Mouse (Mus musculus): Measurements from ENCODE around the gene 1700028P14Rik. TPM values are rescaled to one million over a fixed set of nuclear protein-coding genes. Genes with fewer than 3 reads are reported as not detected.
"Not testable (repeated sequence)": the region's sequence is repeated elsewhere in the genome, so short reads cannot be mapped to it uniquely, and the experiment has no call there.

The 1700028P14Rik gene
- polyA plus RNA-seq, 1 experiment from 2014 or later = 0.44 TPM

DNA sequence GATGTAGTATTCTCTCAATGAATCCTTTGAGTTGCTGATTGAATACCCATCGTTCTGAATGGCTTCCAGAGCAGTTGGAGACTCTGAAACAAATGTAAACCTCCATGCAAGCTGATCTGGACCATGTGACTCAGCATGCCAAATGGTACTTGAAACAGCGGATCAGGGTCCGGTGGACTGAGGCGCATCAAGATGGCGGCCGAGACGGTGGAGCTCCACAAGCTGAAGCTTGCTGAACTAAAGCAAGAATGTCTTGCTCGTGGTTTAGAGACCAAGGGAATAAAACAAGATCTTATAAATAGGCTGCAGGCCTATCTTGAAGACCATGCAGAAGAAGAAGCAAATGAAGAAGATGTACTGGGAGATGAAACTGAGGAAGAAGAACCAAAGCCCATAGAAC lies 23.0 kb upstream of the 1700028P14Rik start:
- not testable (repeated sequence) for ATAC-seq (replicated peaks; ENCODE audit: low FRiP score)

DNA sequence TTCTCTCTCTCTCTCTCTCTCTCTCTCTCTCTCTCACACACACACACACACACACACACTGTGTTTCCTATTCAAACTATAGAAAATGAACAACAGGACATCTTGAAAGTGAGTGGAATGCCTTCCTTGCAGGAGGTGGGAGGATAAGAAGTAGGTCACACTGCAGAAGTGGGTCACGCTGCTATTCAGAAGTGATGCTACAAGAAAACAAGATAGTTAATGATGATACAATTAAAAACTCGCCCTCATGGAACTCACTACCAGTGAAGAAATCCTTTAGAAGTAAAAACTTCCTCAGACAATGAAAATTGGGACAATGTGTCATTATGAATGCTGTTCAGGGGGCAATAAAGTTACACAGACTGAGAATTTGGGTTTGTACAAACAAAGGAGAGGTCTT lies 20.4 kb upstream of the 1700028P14Rik start:
- Histone ChIP-seq H3K4me1 (replicated peaks; ENCODE audit: control insufficient read depth, insufficient read depth, low read length) (no peaks in the 10 kb centered on the region), H3K27ac (ENCODE audit: low read depth, low read length) (no peak overlapping the region), H3K9ac (ENCODE audit: low read length) (no peak overlapping the region), H3K27me3 (ENCODE audit: control insufficient read depth, insufficient read depth, low read length) (no peaks in the 10 kb centered on the region), H3K9me3 (ENCODE audit: control insufficient read depth, low read length) (no peaks in the 10 kb centered on the region), H3K4me3 (ENCODE audit: low read depth, low read length) (no peak overlapping the region), H3K36me3 (ENCODE audit: control insufficient read depth, insufficient read depth, low read length) (no peaks in the 10 kb centered on the region), H3K4me2 (ENCODE audit: low read depth, low read length, severe bottlenecking) (no peak overlapping the region)
- WGBS = 60% methylated on average over 2 of the region's 2 CpGs
- no peak for ATAC-seq (replicated peaks; ENCODE audit: low FRiP score)
- DNase-seq (ENCODE audit: low spot score) = no peak

More for the DNA sequence above, 23.0 kb upstream of the 1700028P14Rik start:
- 91% methylated on average over 8 of the region's 8 CpGs for WGBS
- not testable (repeated sequence) for H3K4me3 ChIP-seq (ENCODE audit: low read depth, low read length); H3K36me3 ChIP-seq (ENCODE audit: control insufficient read depth, insufficient read depth, low read length); H3K4me1 ChIP-seq (replicated peaks; ENCODE audit: control insufficient read depth, insufficient read depth, low read length); H3K4me2 ChIP-seq (ENCODE audit: low read depth, low read length, severe bottlenecking); H3K9me3 ChIP-seq (ENCODE audit: control insufficient read depth, low read length); H3K9ac ChIP-seq (ENCODE audit: low read length); H3K27ac ChIP-seq (ENCODE audit: low read depth, low read length); H3K27me3 ChIP-seq (ENCODE audit: control insufficient read depth, insufficient read depth, low read length); DNase-seq (ENCODE audit: low spot score)

DNA sequence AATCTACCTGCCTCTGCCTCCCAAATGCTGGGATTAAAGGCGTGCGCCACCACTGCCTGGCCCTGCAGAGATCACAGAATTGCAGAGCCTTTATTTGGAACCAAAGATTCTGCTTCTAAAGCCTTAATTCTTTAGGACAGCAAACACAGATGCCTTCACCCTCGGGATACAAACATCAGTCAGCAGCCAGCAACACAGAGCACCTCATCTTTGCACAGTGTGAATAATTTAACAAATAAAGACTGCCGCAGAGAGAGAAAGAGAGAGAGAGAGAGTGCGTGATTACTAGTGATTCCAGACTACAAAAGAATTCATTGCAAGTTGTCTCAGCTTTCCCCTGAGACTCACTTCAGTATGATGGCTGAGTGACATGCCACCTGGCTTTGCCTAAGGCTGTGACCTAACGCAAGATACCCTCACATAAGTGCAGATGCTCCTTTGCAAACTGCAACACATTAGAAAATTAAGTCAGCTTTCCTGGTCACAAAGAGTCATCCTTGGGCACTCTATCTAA lies 15.6 kb upstream of the 1700028P14Rik start:
- Histone ChIP-seq H3K4me3 (ENCODE audit: low read depth, low read length) (no peak overlapping the region), H3K9me3 (ENCODE audit: control insufficient read depth, low read length) (no peaks in the 10 kb centered on the region), H3K4me1 (replicated peaks; ENCODE audit: control insufficient read depth, insufficient read depth, low read length) (no peaks in the 10 kb centered on the region), H3K27ac (ENCODE audit: low read depth, low read length) (no peak overlapping the region), H3K4me2 (ENCODE audit: low read depth, low read length, severe bottlenecking) (no peak overlapping the region), H3K36me3 (ENCODE audit: control insufficient read depth, insufficient read depth, low read length) (no peaks in the 10 kb centered on the region), H3K9ac (ENCODE audit: low read length) (no peak overlapping the region), H3K27me3 (ENCODE audit: control insufficient read depth, insufficient read depth, low read length) (no peaks in the 10 kb centered on the region)
- no peak for ATAC-seq (replicated peaks; ENCODE audit: low FRiP score)
- no peak for DNase-seq (ENCODE audit: low spot score)
- WGBS = 75% methylated on average over 6 of the region's 6 CpGs

DNA sequence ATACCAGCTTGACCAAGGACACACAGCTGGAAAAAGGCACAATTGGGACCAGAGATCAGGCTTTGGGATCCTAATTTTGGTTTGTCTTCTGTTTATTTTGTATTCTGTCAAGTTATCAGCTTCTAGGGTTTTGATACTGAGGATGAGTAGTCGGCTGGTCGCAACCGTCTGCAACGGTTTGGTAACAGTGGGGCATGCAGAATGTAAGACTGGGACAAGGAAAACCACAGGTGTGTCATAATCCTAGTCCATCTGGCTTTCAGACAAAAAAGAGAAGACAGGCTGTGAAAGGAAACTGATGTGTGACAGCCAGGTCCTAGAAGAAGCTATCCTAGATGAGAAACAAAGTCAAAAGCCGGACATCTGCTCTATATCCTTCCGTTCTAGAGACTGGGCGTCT lies 11.5 kb upstream of the 1700028P14Rik start:
- no peaks in the 10 kb centered on the region for H3K9me3 ChIP-seq (ENCODE audit: control insufficient read depth, low read length)
- ATAC-seq (replicated peaks; ENCODE audit: low FRiP score) (no peak), DNase-seq (ENCODE audit: low spot score) (no peak)
- no peak overlapping the region for H3K9ac ChIP-seq (ENCODE audit: low read length)
- H3K4me1 ChIP-seq (replicated peaks; ENCODE audit: control insufficient read depth, insufficient read depth, low read length) = no peaks in the 10 kb centered on the region
- H3K36me3 ChIP-seq (ENCODE audit: control insufficient read depth, insufficient read depth, low read length) = no peaks in the 10 kb centered on the region
- no peaks in the 10 kb centered on the region for H3K27me3 ChIP-seq (ENCODE audit: control insufficient read depth, insufficient read depth, low read length)
- no peak overlapping the region for H3K27ac ChIP-seq (ENCODE audit: low read depth, low read length)
- 94% methylated on average over 7 of the region's 7 CpGs for WGBS
- no peak overlapping the region for H3K4me3 ChIP-seq (ENCODE audit: low read depth, low read length)
- H3K4me2 ChIP-seq (ENCODE audit: low read depth, low read length, severe bottlenecking) = no peak overlapping the region

DNA sequence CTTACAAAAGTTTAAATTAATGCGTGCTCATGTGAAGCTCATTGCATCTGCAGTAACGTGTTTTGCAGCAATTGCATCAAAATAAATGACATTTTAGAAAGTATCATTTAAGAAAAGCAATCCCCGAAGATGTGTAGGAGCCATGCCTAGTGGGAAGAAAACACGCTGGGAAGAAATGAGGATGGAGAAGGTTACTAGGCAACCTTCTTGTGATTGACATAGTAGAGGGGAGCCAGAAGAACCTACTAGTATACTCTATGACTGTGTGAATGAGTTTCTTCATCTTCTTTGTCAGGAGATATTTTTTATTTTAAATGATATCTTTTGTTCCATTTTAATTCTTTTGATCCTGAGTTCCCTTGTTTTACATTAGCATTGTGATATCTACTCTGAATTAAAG lies 5.7 kb upstream of the 1700028P14Rik start:
- no peaks in the 10 kb centered on the region for H3K4me1 ChIP-seq (replicated peaks; ENCODE audit: control insufficient read depth, insufficient read depth, low read length)
- no peaks in the 10 kb centered on the region for H3K36me3 ChIP-seq (ENCODE audit: control insufficient read depth, insufficient read depth, low read length)
- H3K4me2 ChIP-seq (ENCODE audit: low read depth, low read length, severe bottlenecking) = no peak overlapping the region
- no peak overlapping the region for H3K9ac ChIP-seq (ENCODE audit: low read length)
- H3K27me3 ChIP-seq (ENCODE audit: control insufficient read depth, insufficient read depth, low read length) = no peaks in the 10 kb centered on the region
- DNase-seq (ENCODE audit: low spot score) = no peak
- no peak overlapping the region for H3K4me3 ChIP-seq (ENCODE audit: low read depth, low read length)
- no peaks in the 10 kb centered on the region for H3K9me3 ChIP-seq (ENCODE audit: control insufficient read depth, low read length)
- no peak for ATAC-seq (replicated peaks; ENCODE audit: low FRiP score)
- 86% methylated on average over 4 of the region's 4 CpGs for WGBS
- H3K27ac ChIP-seq (ENCODE audit: low read depth, low read length) = no peak overlapping the region

DNA sequence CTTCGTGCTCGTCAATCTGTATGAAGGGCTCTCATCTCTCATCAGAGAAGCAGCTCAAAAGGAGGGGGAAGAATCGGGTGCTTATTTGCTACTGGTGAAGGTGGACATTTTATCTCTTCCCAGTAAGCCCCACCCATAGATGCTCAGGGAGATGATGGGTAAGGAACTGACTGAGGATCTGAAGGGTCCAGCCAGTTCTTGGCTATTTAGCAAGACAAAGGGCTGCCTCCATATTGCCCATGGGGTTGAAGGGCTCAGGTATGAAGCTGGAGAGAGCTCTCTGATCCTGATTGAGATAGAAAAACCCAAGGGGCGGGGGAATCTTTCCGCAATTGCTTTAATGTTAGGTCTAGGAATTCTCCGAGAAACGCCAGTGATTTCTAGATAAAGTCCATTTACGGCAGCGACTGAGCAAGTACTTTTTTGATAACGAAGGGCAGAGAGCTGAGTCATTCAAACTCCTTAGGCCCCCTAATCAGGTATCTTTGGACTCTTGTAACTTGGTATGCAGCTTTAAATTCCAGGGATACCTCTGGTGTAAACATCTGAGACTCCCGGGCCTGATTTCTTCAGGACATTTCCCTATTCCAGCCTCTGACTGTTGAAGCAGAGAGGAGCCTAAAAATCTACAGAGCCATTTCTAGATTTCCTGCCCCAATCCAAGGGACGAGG lies 4.8 kb upstream of the 1700028P14Rik start:
- H3K4me2 ChIP-seq (ENCODE audit: low read depth, low read length, severe bottlenecking) = no peak overlapping the region
- DNase-seq (ENCODE audit: low spot score) (no peak), ATAC-seq (replicated peaks; ENCODE audit: low FRiP score) (no peak)
- H3K9me3 ChIP-seq (ENCODE audit: control insufficient read depth, low read length) = no peaks in the 10 kb centered on the region
- no peaks in the 10 kb centered on the region for H3K4me1 ChIP-seq (replicated peaks; ENCODE audit: control insufficient read depth, insufficient read depth, low read length)
- no peak overlapping the region for H3K4me3 ChIP-seq (ENCODE audit: low read depth, low read length)
- no peaks in the 10 kb centered on the region for H3K27me3 ChIP-seq (ENCODE audit: control insufficient read depth, insufficient read depth, low read length)
- H3K27ac ChIP-seq (ENCODE audit: low read depth, low read length) = no peak overlapping the region
- no peaks in the 10 kb centered on the region for H3K36me3 ChIP-seq (ENCODE audit: control insufficient read depth, insufficient read depth, low read length)
- 67% methylated on average over 12 of the region's 12 CpGs for WGBS
- H3K9ac ChIP-seq (ENCODE audit: low read length) = no peak overlapping the region

DNA sequence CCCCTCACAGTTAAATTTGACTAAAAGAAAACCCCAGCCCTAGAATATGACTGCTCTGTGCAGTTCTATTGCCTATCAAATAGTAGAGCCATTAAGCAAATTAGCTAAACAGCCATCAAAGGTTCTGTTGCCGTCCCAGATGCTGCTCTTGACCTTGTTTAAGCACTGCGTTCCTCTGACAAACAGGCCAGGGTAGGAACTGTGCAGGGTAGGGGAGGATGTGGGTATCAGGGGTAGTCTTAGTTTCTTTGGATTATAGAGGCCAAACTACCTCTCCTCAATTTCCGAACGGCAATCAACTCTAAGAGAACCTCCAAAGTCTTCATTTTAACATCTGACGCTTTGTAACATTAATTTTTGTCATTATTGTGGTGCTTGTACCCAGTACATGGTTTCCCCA lies 542 bp upstream of the 1700028P14Rik start:
- DNase-seq (ENCODE audit: low spot score) = no peak
- no peak for ATAC-seq (replicated peaks; ENCODE audit: low FRiP score)
- H3K27ac ChIP-seq (ENCODE audit: low read depth, low read length) = no peak overlapping the region
- no peak overlapping the region for H3K4me2 ChIP-seq (ENCODE audit: low read depth, low read length, severe bottlenecking)
- no peak overlapping the region for H3K9ac ChIP-seq (ENCODE audit: low read length)
- no peaks in the 10 kb centered on the region for H3K9me3 ChIP-seq (ENCODE audit: control insufficient read depth, low read length)
- no peak overlapping the region for H3K4me3 ChIP-seq (ENCODE audit: low read depth, low read length)
- H3K36me3 ChIP-seq (ENCODE audit: control insufficient read depth, insufficient read depth, low read length) = no peaks in the 10 kb centered on the region
- no peaks in the 10 kb centered on the region for H3K27me3 ChIP-seq (ENCODE audit: control insufficient read depth, insufficient read depth, low read length)
- WGBS = 90% methylated on average over 5 of the region's 5 CpGs
- no peaks in the 10 kb centered on the region for H3K4me1 ChIP-seq (replicated peaks; ENCODE audit: control insufficient read depth, insufficient read depth, low read length)

DNA sequence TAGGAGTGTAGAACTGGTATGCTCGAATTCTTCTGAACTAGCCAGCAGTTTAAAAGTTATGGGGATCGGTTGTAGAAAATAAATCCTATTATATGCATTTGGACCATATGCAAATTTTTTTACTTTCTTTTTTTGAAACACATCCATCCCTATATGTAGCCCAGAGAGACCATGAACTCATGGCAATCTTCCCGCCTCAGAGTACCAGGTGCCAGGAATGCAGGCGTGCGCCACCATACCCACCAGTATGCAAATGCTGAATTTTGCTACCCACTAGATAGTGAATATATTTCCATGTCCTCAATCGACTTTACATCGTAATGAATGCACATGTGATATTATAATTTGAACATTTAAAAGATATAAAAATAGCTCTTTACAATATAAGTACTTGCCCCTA lies 5.3 kb downstream of the 1700028P14Rik start:
- Histone ChIP-seq H3K36me3 (ENCODE audit: control insufficient read depth, insufficient read depth, low read length) (no peaks in the 10 kb centered on the region), H3K9me3 (ENCODE audit: control insufficient read depth, low read length) (no peaks in the 10 kb centered on the region), H3K4me2 (ENCODE audit: low read depth, low read length, severe bottlenecking) (no peak overlapping the region), H3K27ac (ENCODE audit: low read depth, low read length) (no peak overlapping the region), H3K4me3 (ENCODE audit: low read depth, low read length) (no peak overlapping the region), H3K27me3 (ENCODE audit: control insufficient read depth, insufficient read depth, low read length) (no peaks in the 10 kb centered on the region), H3K4me1 (replicated peaks; ENCODE audit: control insufficient read depth, insufficient read depth, low read length) (no peaks in the 10 kb centered on the region), H3K9ac (ENCODE audit: low read length) (no peak overlapping the region)
- DNase-seq (ENCODE audit: low spot score) (no peak), ATAC-seq (replicated peaks; ENCODE audit: low FRiP score) (no peak)
- 93% methylated on average over 7 of the region's 7 CpGs for WGBS

DNA sequence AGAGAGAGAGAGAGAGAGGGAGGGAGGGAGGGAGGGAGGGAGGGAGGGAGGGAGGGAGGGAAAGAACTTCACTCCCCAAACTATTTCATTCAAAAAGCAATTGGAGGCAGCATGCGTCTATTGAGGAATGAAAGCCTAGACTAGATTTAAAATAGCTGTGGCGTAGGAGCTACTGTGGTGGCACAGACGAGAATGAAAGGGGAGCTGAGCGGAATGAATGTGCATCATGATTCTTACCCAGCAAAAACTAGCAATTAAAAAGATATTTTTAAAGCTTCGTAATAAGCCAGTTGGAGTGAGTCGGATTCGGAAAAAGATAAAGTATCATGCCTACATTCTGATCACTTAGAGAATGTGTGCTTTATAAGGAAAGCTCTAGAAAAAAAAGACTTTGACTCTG lies 7.3 kb downstream of the 1700028P14Rik start:
- Histone ChIP-seq H3K4me2 (ENCODE audit: low read depth, low read length, severe bottlenecking) (no peak overlapping the region), H3K9me3 (ENCODE audit: control insufficient read depth, low read length) (no peaks in the 10 kb centered on the region), H3K27ac (ENCODE audit: low read depth, low read length) (no peak overlapping the region), H3K9ac (ENCODE audit: low read length) (no peak overlapping the region), H3K27me3 (ENCODE audit: control insufficient read depth, insufficient read depth, low read length) (no peaks in the 10 kb centered on the region), H3K4me3 (ENCODE audit: low read depth, low read length) (no peak overlapping the region), H3K4me1 (replicated peaks; ENCODE audit: control insufficient read depth, insufficient read depth, low read length) (no peaks in the 10 kb centered on the region), H3K36me3 (ENCODE audit: control insufficient read depth, insufficient read depth, low read length) (no peaks in the 10 kb centered on the region)
- DNase-seq (ENCODE audit: low spot score) (no peak), ATAC-seq (replicated peaks; ENCODE audit: low FRiP score) (no peak)
- WGBS = 66% methylated on average over 7 of the region's 7 CpGs

All from forebrain, embryonic 11.5 days (tissue).